Mouse (Mus musculus) right cerebral cortex, postnatal 25 days (tissue): ENCODE measurements around the gene Cep170.

Experiments used
- DNase-seq: peaks from one replicate; pipeline ENCODE4 v3.0.0; 2022

Cep170 gene

DNA sequence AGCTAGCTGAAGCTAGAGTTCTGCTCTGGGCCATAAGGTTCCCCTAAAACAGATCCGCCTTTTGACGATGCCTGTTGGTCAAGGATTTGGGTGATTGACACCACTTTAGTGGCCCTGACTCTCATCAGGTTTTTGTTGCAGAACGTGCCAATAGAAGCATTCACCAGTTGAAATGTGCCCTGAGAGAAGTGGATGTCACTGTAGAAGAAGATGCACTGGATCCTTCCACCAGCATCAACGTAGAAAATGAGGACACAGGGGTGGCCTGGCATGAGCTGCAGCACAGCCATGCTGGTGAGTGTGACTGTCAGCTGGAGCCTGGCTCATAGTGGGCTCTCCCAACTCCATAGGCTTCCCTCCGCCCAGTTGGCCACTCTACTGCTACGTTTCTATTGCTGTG lies 10.7 kb upstream of the Cep170 start:
- no peak for DNase-seq

DNA sequence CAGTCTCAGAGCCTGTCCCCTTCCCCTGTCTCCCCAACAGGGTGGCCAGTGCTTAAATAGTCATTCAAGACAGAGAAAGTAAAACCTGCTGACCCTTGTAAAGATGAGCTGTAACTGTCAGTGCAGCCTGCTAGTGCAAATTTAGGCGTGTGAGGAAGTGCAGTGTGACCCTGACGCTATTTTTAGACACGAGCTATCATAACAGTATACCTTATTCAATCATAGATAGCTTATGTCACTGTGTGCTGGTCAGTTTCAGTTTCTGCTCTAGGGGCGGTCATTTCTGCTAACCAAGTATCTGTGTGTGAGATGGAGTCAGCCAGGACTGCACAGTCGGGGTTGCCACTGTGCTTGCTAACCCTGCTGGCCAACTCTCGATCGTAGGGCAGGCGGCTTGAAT lies 10.0 kb upstream of the Cep170 start:
- no peak for DNase-seq

- no peak for DNase-seq
Observed at GRCm38 (mm10) chr1:176822949-176823348, 9.1 kb upstream of the Cep170 start.

GRCm38 (mm10) chr1:176821929-176822328 lies 8.1 kb upstream of the Cep170 start:
- DNase-seq, result no peak

GRCm38 (mm10) chr1:176818763-176819162 lies 4.9 kb upstream of the Cep170 start:
- no peak for DNase-seq

GRCm38 (mm10) chr1:176818147-176818546 lies 4.3 kb upstream of the Cep170 start:
- no peak for DNase-seq

DNA sequence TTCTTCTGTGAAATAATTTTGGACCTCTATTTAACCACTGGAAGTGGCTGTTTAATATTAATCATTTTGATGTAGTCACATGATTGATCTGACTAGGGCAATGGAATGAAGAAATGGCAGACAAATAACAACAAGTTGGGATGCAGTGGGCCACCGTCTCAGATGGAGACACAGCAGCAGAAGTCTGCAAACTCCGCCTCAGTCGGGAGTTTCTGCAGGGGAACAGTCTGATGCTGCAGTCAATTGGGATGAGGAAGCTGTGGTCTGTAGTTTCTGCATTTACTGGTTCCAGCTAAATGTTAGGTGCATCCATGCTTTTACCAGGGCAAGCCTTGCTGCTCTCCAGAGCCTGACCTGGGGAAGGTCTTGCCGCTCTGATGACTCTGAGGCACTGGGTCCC lies 2.9 kb upstream of the Cep170 start:
- DNase-seq, result no peak

DNA sequence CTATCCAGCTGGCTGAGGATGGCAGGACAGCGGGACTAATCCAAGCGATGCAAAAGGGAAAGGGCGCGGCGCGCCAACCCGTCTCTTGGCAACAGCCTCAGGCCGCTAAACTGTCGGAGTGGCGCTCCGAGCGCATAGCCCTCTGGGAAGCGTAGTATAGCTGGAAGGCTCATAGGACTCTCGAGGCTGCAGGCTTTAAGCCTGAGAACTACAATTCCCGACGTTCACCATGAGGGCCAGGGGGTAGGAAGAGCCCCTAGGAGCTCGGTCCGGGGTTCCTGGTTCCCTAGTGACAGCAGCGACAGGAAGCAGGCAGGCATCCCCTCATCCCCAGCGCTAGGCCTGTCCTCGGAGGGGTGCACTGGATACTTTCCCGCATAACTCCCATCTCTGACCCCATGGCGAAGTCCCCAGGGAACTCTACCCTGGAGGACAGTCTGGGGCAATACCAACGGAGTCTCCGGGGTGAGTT lies 760 bp upstream of the Cep170 start, which contains the start of gene Sdccag8:
TSS of gene Sdccag8 (plus strand) at position 70 of the 472 bp plus-strand sequence.
- DNase-seq, result peak; percentile 94

- peak; percentile 80 for DNase-seq
Observed at GRCm38 (mm10) chr1:176813292-176814035, 403 bp downstream of the Cep170 start.

GRCm38 (mm10) chr1:176812491-176813291 lies 1.2 kb downstream of the Cep170 start:
- DNase-seq, result no peak

GRCm38 (mm10) chr1:176811892-176812291 lies 2.0 kb downstream of the Cep170 start:
- DNase-seq, result no peak

GRCm38 (mm10) chr1:176810161-176810560 lies 3.7 kb downstream of the Cep170 start:
- DNase-seq, result no peak

GRCm38 (mm10) chr1:176800728-176801365 lies 13.0 kb downstream of the Cep170 start:
- DNase-seq, result no peak

- DNase-seq, result no peak
Observed at GRCm38 (mm10) chr1:176798673-176799072, 15.2 kb downstream of the Cep170 start.

DNA sequence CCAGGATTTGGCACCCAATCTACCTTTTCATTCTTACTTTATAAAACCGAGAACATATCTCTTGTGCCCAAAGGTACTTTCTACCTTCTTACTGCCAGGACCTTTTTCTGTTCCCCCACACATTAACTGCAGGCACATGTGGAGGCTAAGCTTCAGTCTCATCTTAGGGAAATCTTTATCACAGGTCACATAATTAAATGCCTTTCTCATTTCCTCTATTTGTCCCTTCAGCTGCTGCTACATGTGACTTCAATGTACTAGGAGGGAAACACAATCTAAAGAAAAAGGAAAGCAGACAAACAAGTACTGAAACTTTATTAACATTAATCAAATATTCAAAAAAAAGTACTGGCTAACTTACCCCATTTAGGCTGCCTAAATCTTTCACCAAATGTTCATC lies 21.7 kb downstream of the Cep170 start:
- no peak for DNase-seq

DNA sequence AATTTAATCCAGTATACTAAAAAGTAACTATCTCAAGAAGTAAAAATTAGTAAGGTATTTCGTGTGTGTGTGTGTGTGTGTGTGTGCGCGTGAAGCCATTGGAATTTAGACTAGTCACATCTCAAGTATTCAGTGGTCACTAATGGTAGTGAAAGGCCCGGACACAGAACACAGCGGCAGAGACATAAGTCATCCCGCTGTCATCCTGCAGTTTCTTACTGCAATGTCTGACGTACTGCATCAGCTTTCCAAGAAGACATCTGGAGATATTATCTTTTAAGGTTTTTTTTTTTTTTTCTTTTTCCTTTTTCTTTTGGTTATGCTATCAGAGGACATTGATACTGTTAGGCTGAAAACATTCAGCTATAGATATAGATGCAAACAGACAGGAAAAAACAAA lies 24.5 kb downstream of the Cep170 start:
- DNase-seq, result no peak

GRCm38 (mm10) chr1:176774533-176774932 lies 39.3 kb downstream of the Cep170 start:
- no peak for DNase-seq

GRCm38 (mm10) chr1:176762295-176762694 lies 51.6 kb downstream of the Cep170 start:
- no peak for DNase-seq

GRCm38 (mm10) chr1:176760673-176761072 lies 53.2 kb downstream of the Cep170 start:
- DNase-seq, result no peak

DNA sequence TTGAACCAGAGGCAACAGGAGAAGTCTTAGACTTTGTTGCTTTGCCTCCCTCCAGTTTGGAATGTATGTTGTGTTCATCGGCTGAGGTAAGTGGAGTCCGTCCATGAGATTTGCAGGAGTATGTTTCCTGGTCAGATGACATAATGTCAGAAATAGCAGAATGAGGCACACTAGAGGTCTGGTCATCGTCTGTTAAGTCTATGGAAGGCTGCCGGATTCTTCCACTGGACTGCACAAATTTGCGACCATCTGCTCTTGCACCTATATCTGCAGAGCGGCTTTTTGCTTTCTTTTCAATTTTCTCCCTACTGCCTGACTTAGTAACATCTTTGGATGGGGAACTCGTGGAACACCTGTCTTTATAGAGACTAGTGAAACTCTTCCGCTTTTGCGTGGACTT lies 58.3 kb downstream of the Cep170 start:
- no peak for DNase-seq

- no peak for DNase-seq
Observed at GRCm38 (mm10) chr1:176753861-176754718, 59.8 kb downstream of the Cep170 start.

GRCm38 (mm10) chr1:176749708-176750107 lies 64.2 kb downstream of the Cep170 start:
- DNase-seq, result no peak

DNA sequence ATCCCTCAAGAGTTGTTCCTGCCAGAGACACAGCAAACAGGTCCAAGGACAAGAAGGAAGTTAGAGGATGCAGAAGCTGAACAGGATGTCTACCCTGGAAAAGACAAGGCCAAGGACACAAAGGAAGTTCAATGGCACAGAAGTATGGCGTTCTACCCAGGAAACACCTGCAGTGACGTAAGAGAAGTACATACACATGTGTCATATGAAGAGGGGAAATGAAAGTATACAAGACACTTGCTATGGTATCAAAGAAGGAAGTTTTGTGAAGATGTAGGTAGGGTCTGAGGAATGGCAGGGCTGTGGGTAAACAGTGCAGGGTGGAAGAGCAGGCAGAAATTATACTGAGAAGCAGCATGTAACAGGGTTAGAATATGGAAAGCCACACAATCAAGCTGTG lies 81.0 kb downstream of the Cep170 start:
- no peak for DNase-seq
